Mouse (Mus musculus) E14TG2a.4 (cell line): ENCODE data around the gene Kndc1.

Experiments used
- CTCF ChIP-seq: conservative IDR thresholded peaks from 2 replicates; pipeline ENCODE4 v1.5.1; 2014; ENCODE audit warnings: low read length
- NANOG ChIP-seq: IDR thresholded peaks from 2 replicates; pipeline ENCODE4 v1.6.1; 2014; ENCODE audit warnings: borderline replicate concordance, low read length, mixed read lengths
- POU5F1 ChIP-seq: IDR thresholded peaks from 2 replicates; pipeline ENCODE4 v1.6.1; 2014; ENCODE audit warnings: low read length, borderline replicate concordance

DNA sequence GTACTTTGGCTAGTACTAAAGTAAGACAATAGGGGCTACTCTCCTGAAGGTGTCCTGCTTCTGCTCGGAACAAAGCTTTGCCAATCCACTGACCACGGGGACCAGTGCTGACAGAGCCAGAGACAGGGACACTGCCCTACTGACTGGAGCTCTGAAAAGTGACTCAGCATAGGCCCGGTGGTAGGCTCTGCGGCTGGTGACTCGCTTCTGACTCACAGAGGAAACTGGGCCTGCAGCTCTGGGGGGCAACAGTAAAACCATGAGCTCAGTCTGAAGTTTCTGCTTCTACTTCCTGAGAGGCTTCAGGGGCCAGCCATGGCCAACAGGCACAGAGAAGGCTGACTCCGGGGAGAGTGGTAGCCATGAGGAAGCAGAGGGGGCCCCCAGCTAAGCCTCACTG lies 76.9 kb downstream of the Kndc1 start:
- TF ChIP-seq CTCF, result no peak
- TF ChIP-seq POU5F1, result no peak
- no peak for TF ChIP-seq NANOG
